Mouse (Mus musculus) adrenal gland, postnatal 25 days (tissue): Measurements from ENCODE around the gene Bend5. TPM values are rescaled to one million over a fixed set of nuclear protein-coding genes. Genes with fewer than 3 reads are reported as not detected.
A peak's percentile ranks its signal among the peaks of the same experiment; 100 is the strongest.

Experiments used
- DNase-seq: peaks from one replicate; pipeline ENCODE4 v3.0.0; 2021; ENCODE audit warnings: mixed read lengths
- long read RNA-seq: library from polyadenylated mRNA; stranded (forward); transcript quantifications from one replicate; pipeline ENCODE4 v2.0.0, GENCODE M21; 2021
- total RNA-seq: library from RNA; stranded (reverse); gene quantifications from 2 replicates; pipeline ENCODE4 v1.2.3, GENCODE M21; 2021

The Bend5 gene
- 11.7 and 12.8 TPM in 2 replicates for total RNA-seq
- long read RNA-seq, transcript Bend5-203 (6 exons, 1,448 nt), result minor isoform, 7 of 20 reads
- long read RNA-seq, transcript Bend5-201 (6 exons, 1,826 nt), result major isoform, 12 of 20 reads
- long read RNA-seq, partial matches to known transcripts, result 0 of 20 reads
- long read RNA-seq, other reads (novel, unspliced or antisense), result 1 of 20 reads

- DNase-seq, result peak; percentile 75
Observed at GRCm38 (mm10) chr4:111414818-111415488, at the start of gene Bend5. Gene Bend5 (plus strand): TSS chr4:111415006.

- no peak for DNase-seq
Observed at GRCm38 (mm10) chr4:111367771-111368170, 47.0 kb upstream of the Bend5 start.

GRCm38 (mm10) chr4:111377159-111377558 is 37.6 kb upstream of the Bend5 start:
- DNase-seq, result no peak

- no peak for DNase-seq
Observed at GRCm38 (mm10) chr4:111378071-111378470, 36.7 kb upstream of the Bend5 start.

GRCm38 (mm10) chr4:111383101-111383500 is 31.7 kb upstream of the Bend5 start:
- no peak for DNase-seq

- DNase-seq, result no peak
Observed at GRCm38 (mm10) chr4:111390736-111391135, 24.1 kb upstream of the Bend5 start.

- no peak for DNase-seq
Observed at GRCm38 (mm10) chr4:111399784-111400183, 15.0 kb upstream of the Bend5 start.

GRCm38 (mm10) chr4:111400676-111401075 is 14.1 kb upstream of the Bend5 start:
- no peak for DNase-seq

- no peak for DNase-seq
Observed at GRCm38 (mm10) chr4:111403243-111403642, 11.6 kb upstream of the Bend5 start.

GRCm38 (mm10) chr4:111410731-111411130 is 4.1 kb upstream of the Bend5 start:
- DNase-seq, result no peak

- no peak for DNase-seq
Observed at GRCm38 (mm10) chr4:111414399-111414798, 407 bp upstream of the Bend5 start.

- DNase-seq, result no peak
Observed at GRCm38 (mm10) chr4:111416126-111416525, 1.3 kb downstream of the Bend5 start.

GRCm38 (mm10) chr4:111416551-111416950 is 1.7 kb downstream of the Bend5 start:
- no peak for DNase-seq

- DNase-seq, result no peak
Observed at GRCm38 (mm10) chr4:111417716-111418115, 2.9 kb downstream of the Bend5 start.

- DNase-seq, result no peak
Observed at GRCm38 (mm10) chr4:111419476-111419875, 4.7 kb downstream of the Bend5 start.

GRCm38 (mm10) chr4:111420031-111420430 is 5.2 kb downstream of the Bend5 start:
- no peak for DNase-seq

GRCm38 (mm10) chr4:111420955-111421354 is 6.1 kb downstream of the Bend5 start:
- no peak for DNase-seq

GRCm38 (mm10) chr4:111421785-111422184 is 7.0 kb downstream of the Bend5 start:
- DNase-seq, result no peak

- no peak for DNase-seq
Observed at GRCm38 (mm10) chr4:111424371-111424950, 9.7 kb downstream of the Bend5 start.

- no peak for DNase-seq
Observed at GRCm38 (mm10) chr4:111425170-111425569, 10.4 kb downstream of the Bend5 start.

GRCm38 (mm10) chr4:111431186-111431585 is 16.4 kb downstream of the Bend5 start:
- no peak for DNase-seq

GRCm38 (mm10) chr4:111432013-111432412 is 17.2 kb downstream of the Bend5 start:
- no peak for DNase-seq

- no peak for DNase-seq
Observed at GRCm38 (mm10) chr4:111432417-111432816, 17.6 kb downstream of the Bend5 start.

GRCm38 (mm10) chr4:111441709-111442108 is 26.9 kb downstream of the Bend5 start:
- DNase-seq, result no peak
